Mouse (Mus musculus) heart, postnatal 0 days (tissue): ENCODE measurements around the gene 2310039H08Rik.
A peak's percentile ranks its signal among the peaks of the same experiment; 100 is the strongest.

Experiments
- CTCF ChIP-seq: IDR thresholded peaks from 2 replicates; pipeline ENCODE4 v1.5.1; 2016; ENCODE audit warnings: antibody characterized with exemption, control low read depth, low read depth
- EP300 ChIP-seq: IDR thresholded peaks from 2 replicates; pipeline ENCODE4 v1.6.1; 2016; ENCODE audit warnings: antibody characterized with exemption, low read depth

GRCm38 (mm10) chr17:46751794-46752556, 20.5 kb upstream of the 2310039H08Rik start, which contains the start of gene Cnpy3:
- TF ChIP-seq CTCF = no peak
- TF ChIP-seq EP300 = peak; percentile 91
